Mouse (Mus musculus) midbrain, postnatal 0 days (tissue): ENCODE measurements at regions not wholly inside any gene's neighbourhood (a gene's known extent, or its start where the extent isn't known, plus 50 kb on each side); places are given as distances from the start of the nearest gene placed in this dataset.
A peak's percentile ranks its signal among the peaks of the same experiment; 100 is the strongest.

Experiments
- ATAC-seq: fragments of 200-750 bp; cut with Nextera tagmentation; 2 replicates; pipeline ENCODE4 v1.8.0; 2017; ENCODE audit warnings: moderate number of reproducible peaks, mild to moderate bottlenecking, moderate TSS enrichment, moderate library complexity; ENCODE audit not compliant: low FRiP score
- DNase-seq: peaks from one replicate; pipeline ENCODE4 v3.0.0-alpha.2; 2015; ENCODE audit warnings: low spot score
- H3K27ac ChIP-seq: fragments of 300-500 bp; sonication (generic); 2 replicates; pipeline ENCODE4 v1.5.1; 2014; ENCODE audit warnings: low read depth, mild to moderate bottlenecking, low read length, mixed read lengths
- H3K27me3 ChIP-seq: fragments of 300-500 bp; sonication (generic); 2 replicates; pipeline ENCODE4 v1.6.1; 2014; ENCODE audit warnings: low read length, control low read depth, mixed read lengths; ENCODE audit not compliant: insufficient read depth
- H3K36me3 ChIP-seq: fragments of 300-500 bp; sonication (generic); 2 replicates; pipeline ENCODE4 v1.6.1; 2014; ENCODE audit warnings: low read length, control low read depth, mixed read lengths; ENCODE audit not compliant: insufficient read depth
- H3K4me1 ChIP-seq: fragments of 300-500 bp; sonication (generic); 2 replicates; pipeline ENCODE4 v1.6.1; 2014; ENCODE audit warnings: mild to moderate bottlenecking, control low read depth, antibody characterized with exemption, low read length, mixed read lengths; ENCODE audit not compliant: insufficient read depth
- H3K4me2 ChIP-seq: fragments of 300-500 bp; sonication (generic); 2 replicates; pipeline ENCODE4 v1.6.1; 2014; ENCODE audit warnings: low read depth, mild to moderate bottlenecking, low read length, mixed read lengths; ENCODE audit not compliant: poor library complexity, severe bottlenecking
- H3K4me3 ChIP-seq: fragments of 300-500 bp; sonication (generic); 2 replicates; pipeline ENCODE4 v1.5.1; 2014; ENCODE audit warnings: low read depth, mild to moderate bottlenecking, low read length, moderate library complexity
- H3K9ac ChIP-seq: fragments of 300-500 bp; sonication (generic); replicated peaks from 2 replicates; pipeline ENCODE4 v1.6.1; 2014; ENCODE audit warnings: mild to moderate bottlenecking, low read length, moderate library complexity, mixed read lengths; ENCODE audit not compliant: poor library complexity, severe bottlenecking
- H3K9me3 ChIP-seq: fragments of 300-500 bp; sonication (generic); 2 replicates; pipeline ENCODE4 v1.6.1; 2016; ENCODE audit warnings: low read length, control low read depth
- CTCF ChIP-seq: IDR thresholded peaks from 2 replicates; pipeline ENCODE4 v1.5.1; 2016; ENCODE audit warnings: antibody characterized with exemption, mild to moderate bottlenecking
- WGBS: fragments of 180-500 bp; shearing (Covaris S2); extraction: QIAGEN DNeasy Blood & Tissue Kit; methylation state at CpG from one replicate; pipeline ENCODE4 v1.1.7; 2014; 5-methylcytosine and 5-hydroxymethylcytosine counted together

GRCm38 (mm10) chr5:126735733-126736132 is 505.9 kb upstream of the Tmem132c start:
- Histone ChIP-seq H3K27ac (no peak overlapping the region), H3K36me3 (no peaks in the 10 kb centered on the region), H3K9ac (no peak overlapping the region), H3K4me2 (no peak overlapping the region), H3K4me3 (no peak overlapping the region), H3K9me3 (no peaks in the 10 kb centered on the region), H3K27me3 (no peaks in the 10 kb centered on the region), H3K4me1 (no peaks in the 10 kb centered on the region)
- ATAC-seq (no peak), DNase-seq (no peak)
- TF ChIP-seq CTCF, result peak; percentile 37

GRCm38 (mm10) chr5:126737681-126738080 is 503.9 kb upstream of the Tmem132c start:
- no peak overlapping the region for H3K9ac ChIP-seq
- H3K27ac ChIP-seq, result no peak overlapping the region
- DNase-seq, result no peak
- H3K36me3 ChIP-seq, result no peaks in the 10 kb centered on the region
- no peak overlapping the region for H3K4me2 ChIP-seq
- no peak overlapping the region for H3K4me3 ChIP-seq
- no peaks in the 10 kb centered on the region for H3K4me1 ChIP-seq
- WGBS, result 60% methylated on average over 4 of the region's 4 CpGs
- no peak for ATAC-seq
- no peak for TF ChIP-seq CTCF
- H3K27me3 ChIP-seq, result no peaks in the 10 kb centered on the region
- no peaks in the 10 kb centered on the region for H3K9me3 ChIP-seq

- Histone ChIP-seq H3K27ac (no peak overlapping the region), H3K4me1 (no peaks in the 10 kb centered on the region), H3K4me3 (no peak overlapping the region), H3K36me3 (no peaks in the 10 kb centered on the region), H3K9ac (no peak overlapping the region), H3K4me2 (no peak overlapping the region), H3K27me3 (no peaks in the 10 kb centered on the region), H3K9me3 (no peaks in the 10 kb centered on the region)
- TF ChIP-seq CTCF, result no peak
- ATAC-seq (no peak), DNase-seq (no peak)
- 64% methylated on average over 10 of the region's 10 CpGs for WGBS
Observed at GRCm38 (mm10) chr5:126740861-126741410, 500.7 kb upstream of the Tmem132c start.

GRCm38 (mm10) chr5:126755107-126755506 is 486.5 kb upstream of the Tmem132c start:
- DNase-seq, result no peak
- H3K27ac ChIP-seq, result no peak overlapping the region
- 21% methylated on average over 1 of the region's 1 CpGs for whole genome bisulfite sequencing
- no peak overlapping the region for H3K4me3 ChIP-seq
- no peak overlapping the region for H3K9ac ChIP-seq
- H3K4me1 ChIP-seq, result no peaks in the 10 kb centered on the region
- no peak for TF ChIP-seq CTCF
- no peaks in the 10 kb centered on the region for H3K27me3 ChIP-seq
- H3K36me3 ChIP-seq, result no peaks in the 10 kb centered on the region
- ATAC-seq, result no peak
- H3K4me2 ChIP-seq, result no peak overlapping the region
- no peaks in the 10 kb centered on the region for H3K9me3 ChIP-seq

- ATAC-seq (peak; percentile 72), DNase-seq (peak; percentile 55)
- 12% methylated on average over 4 of the region's 4 CpGs for WGBS
- TF ChIP-seq CTCF, result no peak
- Histone ChIP-seq H3K9me3 (no peaks in the 10 kb centered on the region), H3K4me1 (no peaks in the 10 kb centered on the region), H3K4me3 (no peak overlapping the region), H3K27ac (no peak overlapping the region), H3K4me2 (no peak overlapping the region), H3K36me3 (no peaks in the 10 kb centered on the region), H3K27me3 (no peaks in the 10 kb centered on the region), H3K9ac (no peak overlapping the region)
Observed at GRCm38 (mm10) chr5:126765037-126765707, 476.4 kb upstream of the Tmem132c start.

- H3K27ac ChIP-seq, result no peak overlapping the region
- H3K27me3 ChIP-seq, result no peaks in the 10 kb centered on the region
- peak overlapping the region; percentile 39 for H3K4me2 ChIP-seq
- ATAC-seq (no peak), DNase-seq (no peak)
- no peak overlapping the region for H3K9ac ChIP-seq
- peak overlapping the region; percentile 24 for H3K4me3 ChIP-seq
- no peaks in the 10 kb centered on the region for H3K4me1 ChIP-seq
- TF ChIP-seq CTCF, result no peak
- H3K36me3 ChIP-seq, result no peaks in the 10 kb centered on the region
- WGBS, result 13% methylated on average over 11 of the region's 11 CpGs
- H3K9me3 ChIP-seq, result no peaks in the 10 kb centered on the region
Observed at GRCm38 (mm10) chr5:126769031-126769430, 472.6 kb upstream of the Tmem132c start.
